Mouse (Mus musculus) ZHBTc4 (cell line): ENCODE measurements around the gene Eftud2.

Experiments used
- DNase-seq: peaks from one replicate; pipeline ENCODE4 v3.0.0-alpha.2; 2011; ENCODE audit warnings: low read depth, low spot score

Gene Eftud2

GRCm38 (mm10) chr11:102879558-102879957 lies 1.2 kb downstream of the Eftud2 start:
- DNase-seq, result no peak

- no peak for DNase-seq
Observed at GRCm38 (mm10) chr11:102874801-102875334, 5.9 kb downstream of the Eftud2 start.

- peak; percentile 69 for DNase-seq
Observed at GRCm38 (mm10) chr11:102864272-102864671, 16.5 kb downstream of the Eftud2 start.

GRCm38 (mm10) chr11:102859933-102860332 lies 20.9 kb downstream of the Eftud2 start:
- DNase-seq, result no peak

- no peak for DNase-seq
Observed at GRCm38 (mm10) chr11:102858951-102859350, 21.8 kb downstream of the Eftud2 start.

GRCm38 (mm10) chr11:102855941-102856340 lies 24.8 kb downstream of the Eftud2 start:
- no peak for DNase-seq

GRCm38 (mm10) chr11:102853760-102854159 lies 27.0 kb downstream of the Eftud2 start:
- peak; percentile 58 for DNase-seq

- peak; percentile 82 for DNase-seq
Observed at GRCm38 (mm10) chr11:102851883-102852282, 28.9 kb downstream of the Eftud2 start.

GRCm38 (mm10) chr11:102845926-102846325 lies 34.9 kb downstream of the Eftud2 start:
- DNase-seq, result no peak

- DNase-seq, result no peak
Observed at GRCm38 (mm10) chr11:102838616-102839150, 42.1 kb downstream of the Eftud2 start.

GRCm38 (mm10) chr11:102838126-102838525 lies 42.7 kb downstream of the Eftud2 start:
- DNase-seq, result no peak

- no peak for DNase-seq
Observed at GRCm38 (mm10) chr11:102837385-102837784, 43.4 kb downstream of the Eftud2 start.

- no peak for DNase-seq
Observed at GRCm38 (mm10) chr11:102836146-102836545, 44.6 kb downstream of the Eftud2 start.

GRCm38 (mm10) chr11:102835549-102835948 lies 45.2 kb downstream of the Eftud2 start, which contains the start of gene Higd1b:
Gene Higd1b (plus strand): TSS chr11:102835849.
- no peak for DNase-seq

- no peak for DNase-seq
Observed at GRCm38 (mm10) chr11:102834219-102834618, 46.6 kb downstream of the Eftud2 start.

GRCm38 (mm10) chr11:102832700-102833297 lies 48.0 kb downstream of the Eftud2 start:
- DNase-seq, result no peak

- no peak for DNase-seq
Observed at GRCm38 (mm10) chr11:102830276-102830675, 50.5 kb downstream of the Eftud2 start.

- no peak for DNase-seq
Observed at GRCm38 (mm10) chr11:102827097-102827496, 53.7 kb downstream of the Eftud2 start.

GRCm38 (mm10) chr11:102826476-102826875 lies 54.3 kb downstream of the Eftud2 start:
- DNase-seq, result peak; percentile 52

- DNase-seq, result peak; percentile 90
Observed at GRCm38 (mm10) chr11:102821231-102821630, 59.6 kb downstream of the Eftud2 start.

GRCm38 (mm10) chr11:102820432-102820831 lies 60.4 kb downstream of the Eftud2 start:
- DNase-seq, result peak; percentile 98

- DNase-seq, result peak; percentile 34
Observed at GRCm38 (mm10) chr11:102819783-102820385, 60.9 kb downstream of the Eftud2 start.
